Mouse (Mus musculus): ENCODE measurements around the gene Camta1.

The Camta1 gene

DNA sequence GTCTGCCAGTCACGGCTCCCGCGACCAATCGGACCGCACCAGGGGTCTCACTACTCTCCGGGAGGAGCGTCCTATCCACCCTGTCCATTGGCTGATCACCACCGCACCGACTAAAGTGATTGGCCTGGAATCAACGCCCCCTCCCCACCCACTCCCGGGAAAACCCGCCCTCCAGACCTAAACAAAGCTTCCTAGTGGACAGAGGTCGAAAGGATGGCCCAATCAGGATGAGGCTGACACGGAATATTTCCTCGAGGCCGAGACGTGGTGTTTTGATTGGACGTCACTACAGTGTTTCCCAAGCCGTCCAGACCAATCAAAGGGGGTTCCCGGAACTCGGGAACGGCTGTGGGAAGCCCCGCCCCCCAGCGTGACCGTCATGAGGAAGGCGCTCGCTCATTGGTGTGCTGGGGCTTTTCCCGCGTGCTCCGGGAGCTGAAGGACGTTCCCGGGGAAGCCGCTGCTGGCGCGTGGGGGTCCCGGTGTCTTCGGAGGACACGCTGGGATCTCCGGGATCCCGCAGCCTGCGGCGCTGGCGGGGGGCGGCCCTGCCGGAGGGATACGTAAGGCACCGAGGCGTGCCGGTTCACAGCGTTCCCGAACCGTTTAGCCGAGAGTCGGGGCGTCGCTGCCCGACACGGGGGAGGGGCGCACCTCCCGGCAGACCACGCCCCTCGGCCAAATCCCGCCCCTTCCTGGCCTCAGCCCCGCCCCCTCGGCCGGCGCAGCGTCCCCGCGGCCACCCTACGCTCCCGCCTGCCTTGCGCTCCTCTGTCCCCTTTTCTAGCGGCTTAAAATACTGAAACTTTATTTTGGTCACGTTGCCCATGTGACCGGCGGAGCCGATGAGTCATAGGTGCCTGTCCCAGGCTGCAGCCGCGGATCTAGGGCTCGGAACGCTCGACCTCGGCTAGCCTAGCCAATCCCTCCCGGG is at the start of gene Camta1:
Gene Camta1 (minus strand): TSS at position 71 of the 934 bp plus-strand sequence.
- DNase-seq (ENCODE audit: low read depth, low spot score): peak; percentile 100
- Histone ChIP-seq H3K36me3 (ENCODE audit: control insufficient read depth, insufficient read depth, low read length, poor library complexity, severe bottlenecking) (no peaks in the 10 kb centered on the region), H3K27me3 (ENCODE audit: control insufficient read depth, insufficient read depth, low read length, poor library complexity, severe bottlenecking) (no peaks in the 10 kb centered on the region)

DNA sequence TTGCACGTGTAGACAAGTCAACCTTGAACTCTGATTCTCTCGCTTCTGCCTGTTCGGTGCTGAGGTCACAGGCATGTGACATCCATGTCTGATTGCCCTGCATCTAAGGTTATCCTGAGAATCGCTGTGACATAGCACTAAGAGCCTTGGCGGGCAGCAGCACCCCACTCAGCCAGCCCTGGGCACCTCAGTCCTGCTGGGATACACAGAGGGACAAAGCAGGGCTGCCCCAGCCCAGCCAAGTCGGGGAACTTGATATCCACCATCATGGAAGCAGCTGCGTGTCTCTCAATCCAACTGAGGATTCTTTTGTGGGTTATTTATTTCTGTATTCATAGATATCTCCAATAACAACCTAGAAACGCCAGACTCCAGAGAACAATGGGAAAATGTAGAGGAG is 47.1 kb upstream of the Camta1 start:
- Histone ChIP-seq H3K27me3 (ENCODE audit: control insufficient read depth, insufficient read depth, low read length, poor library complexity, severe bottlenecking) (no peaks in the 10 kb centered on the region), H3K36me3 (ENCODE audit: control insufficient read depth, insufficient read depth, low read length, poor library complexity, severe bottlenecking) (no peaks in the 10 kb centered on the region)
- no peak for DNase-seq (ENCODE audit: low read depth, low spot score)

DNA sequence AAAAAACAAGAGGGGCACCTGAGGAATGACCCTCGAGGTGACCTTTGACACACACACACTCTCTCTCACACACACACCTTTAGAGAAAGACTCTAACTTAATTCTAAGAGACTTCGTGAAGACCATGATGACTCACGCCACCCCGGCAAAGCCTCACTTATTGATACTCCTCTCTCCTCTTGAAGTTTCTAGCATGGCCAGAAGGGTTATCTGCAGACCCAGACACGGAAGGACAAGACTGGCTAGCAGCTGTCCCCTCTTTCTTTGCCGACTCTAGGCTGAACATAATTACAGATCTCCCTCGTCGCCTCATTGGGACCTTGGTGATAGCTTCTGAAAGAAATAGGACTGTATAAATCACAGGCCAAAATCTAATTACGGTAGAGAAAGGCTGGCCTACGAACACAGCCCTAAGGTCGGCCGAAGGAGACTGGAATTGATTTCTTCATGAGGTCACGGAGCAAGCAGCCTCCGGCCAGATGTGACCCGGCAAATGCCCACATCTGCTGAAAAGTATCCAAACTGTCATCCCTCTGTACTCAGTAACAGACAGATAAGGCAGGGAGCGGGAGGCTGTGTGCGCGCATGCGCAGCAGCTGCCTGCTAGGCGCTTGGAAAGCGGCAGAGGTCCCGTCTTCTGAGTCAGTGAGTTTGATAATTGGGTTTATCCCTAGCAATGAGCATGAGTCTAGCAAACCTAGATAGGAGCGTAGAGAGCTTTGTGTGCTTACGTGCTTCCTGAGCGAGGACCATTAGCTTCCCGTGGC is 46.1 kb upstream of the Camta1 start:
- no peak for DNase-seq (ENCODE audit: low read depth, low spot score)
- no peaks in the 10 kb centered on the region for H3K27me3 ChIP-seq (ENCODE audit: control insufficient read depth, insufficient read depth, low read length, poor library complexity, severe bottlenecking)
- no peaks in the 10 kb centered on the region for H3K36me3 ChIP-seq (ENCODE audit: control insufficient read depth, insufficient read depth, low read length, poor library complexity, severe bottlenecking)

DNA sequence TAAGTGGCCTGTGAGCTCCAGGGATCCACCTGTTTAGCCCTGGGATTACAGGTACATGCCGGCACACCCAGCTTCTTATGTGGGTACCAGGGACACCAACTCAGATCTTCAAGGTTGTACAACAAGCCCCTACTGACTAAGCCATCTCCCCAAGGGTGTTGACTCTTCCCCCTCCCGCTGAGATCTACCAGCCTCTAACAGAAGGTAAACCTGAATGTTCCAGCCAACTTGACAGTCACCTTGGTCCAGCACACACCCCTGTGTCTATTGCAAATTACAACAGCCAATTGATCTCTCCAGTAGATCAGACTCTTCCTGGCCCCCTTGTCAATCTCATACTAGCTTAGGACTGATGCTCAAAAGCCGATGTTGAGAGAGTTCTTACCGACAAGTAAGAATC is 43.9 kb upstream of the Camta1 start:
- DNase-seq (ENCODE audit: low read depth, low spot score): no peak
- Histone ChIP-seq H3K36me3 (ENCODE audit: control insufficient read depth, insufficient read depth, low read length, poor library complexity, severe bottlenecking) (no peaks in the 10 kb centered on the region), H3K27me3 (ENCODE audit: control insufficient read depth, insufficient read depth, low read length, poor library complexity, severe bottlenecking) (no peaks in the 10 kb centered on the region)

DNA sequence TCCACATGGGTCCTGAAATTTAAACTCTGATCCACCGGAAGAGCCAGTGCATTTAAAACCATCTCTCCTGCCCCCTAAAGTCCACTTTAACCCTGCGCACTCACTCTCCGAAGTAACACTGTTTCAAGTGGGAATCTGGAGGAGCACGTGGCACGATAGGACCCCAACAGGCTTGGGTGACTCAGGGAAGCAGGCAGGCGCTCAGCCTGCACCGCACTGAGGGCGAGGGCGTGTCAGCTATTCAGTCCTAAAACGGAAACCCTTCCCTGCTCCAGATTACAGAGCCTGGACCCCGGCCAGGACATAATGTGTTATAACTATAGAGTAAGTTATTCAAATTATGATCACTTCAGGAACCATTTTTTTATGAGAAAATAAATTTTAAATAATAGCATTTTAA is 42.4 kb upstream of the Camta1 start:
- DNase-seq (ENCODE audit: low read depth, low spot score): no peak
- Histone ChIP-seq H3K27me3 (ENCODE audit: control insufficient read depth, insufficient read depth, low read length, poor library complexity, severe bottlenecking) (no peaks in the 10 kb centered on the region), H3K36me3 (ENCODE audit: control insufficient read depth, insufficient read depth, low read length, poor library complexity, severe bottlenecking) (no peaks in the 10 kb centered on the region)

DNA sequence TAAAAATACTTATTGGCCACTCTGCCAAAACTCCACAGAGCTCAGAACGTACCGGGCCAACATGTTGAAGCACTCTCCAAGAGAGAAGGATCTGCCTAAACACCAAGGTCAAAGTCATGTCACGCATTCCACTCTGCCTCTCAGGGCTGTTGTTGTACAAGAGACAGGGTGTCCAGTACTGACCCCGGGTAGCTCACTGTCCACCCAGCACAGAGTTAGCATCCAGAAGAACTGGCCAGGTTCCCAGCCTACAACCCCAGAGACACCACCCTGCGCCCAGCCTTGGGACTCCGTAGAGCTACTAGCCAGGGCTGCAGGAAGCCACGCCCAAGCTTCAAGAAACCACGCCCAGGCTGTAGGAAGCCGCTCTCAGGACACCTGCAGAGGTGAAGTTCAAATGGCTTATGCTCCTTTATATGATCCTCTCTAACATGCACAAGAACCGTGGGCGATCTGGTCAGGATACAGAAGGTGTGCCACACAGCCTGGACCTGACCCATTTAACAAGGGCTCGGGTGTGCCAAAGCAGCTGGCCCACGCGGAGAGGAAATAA is 41.1 kb upstream of the Camta1 start:
- Histone ChIP-seq H3K36me3 (ENCODE audit: control insufficient read depth, insufficient read depth, low read length, poor library complexity, severe bottlenecking) (no peaks in the 10 kb centered on the region), H3K27me3 (ENCODE audit: control insufficient read depth, insufficient read depth, low read length, poor library complexity, severe bottlenecking) (no peaks in the 10 kb centered on the region)
- no peak for DNase-seq (ENCODE audit: low read depth, low spot score)

DNA sequence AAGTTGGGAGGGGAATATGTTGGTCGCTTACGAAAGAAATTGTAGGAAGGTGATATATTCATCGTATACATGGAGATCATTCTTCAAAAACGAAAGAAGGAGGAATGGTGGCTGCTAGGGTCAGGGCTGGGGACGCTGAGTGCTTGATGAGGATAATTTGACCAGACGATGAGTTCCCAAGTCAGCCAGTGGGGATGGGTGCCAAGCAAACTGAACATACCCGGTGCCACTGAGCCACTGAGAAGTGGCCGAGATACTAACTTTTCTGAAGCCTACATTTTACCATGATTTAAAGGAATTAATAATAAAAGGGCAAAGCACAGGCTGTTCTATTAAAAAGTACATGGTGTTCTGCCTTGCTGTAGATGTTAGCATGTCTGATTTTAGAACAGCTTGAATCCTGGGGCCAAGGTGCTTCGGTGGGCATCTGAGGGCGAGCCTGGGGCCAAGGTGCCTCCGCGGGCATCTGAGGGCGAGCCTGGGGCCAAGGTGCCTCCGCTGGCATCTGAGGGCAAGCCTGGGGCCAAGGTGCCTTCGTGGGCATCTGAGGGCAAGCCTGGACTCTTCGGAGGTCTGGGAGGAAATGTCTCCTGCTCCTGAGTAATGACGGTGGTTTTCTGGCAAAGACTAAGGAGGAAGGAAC is 40.5 kb upstream of the Camta1 start:
- H3K27me3 ChIP-seq (ENCODE audit: control insufficient read depth, insufficient read depth, low read length, poor library complexity, severe bottlenecking): no peaks in the 10 kb centered on the region
- no peaks in the 10 kb centered on the region for H3K36me3 ChIP-seq (ENCODE audit: control insufficient read depth, insufficient read depth, low read length, poor library complexity, severe bottlenecking)
- DNase-seq (ENCODE audit: low read depth, low spot score): no peak

DNA sequence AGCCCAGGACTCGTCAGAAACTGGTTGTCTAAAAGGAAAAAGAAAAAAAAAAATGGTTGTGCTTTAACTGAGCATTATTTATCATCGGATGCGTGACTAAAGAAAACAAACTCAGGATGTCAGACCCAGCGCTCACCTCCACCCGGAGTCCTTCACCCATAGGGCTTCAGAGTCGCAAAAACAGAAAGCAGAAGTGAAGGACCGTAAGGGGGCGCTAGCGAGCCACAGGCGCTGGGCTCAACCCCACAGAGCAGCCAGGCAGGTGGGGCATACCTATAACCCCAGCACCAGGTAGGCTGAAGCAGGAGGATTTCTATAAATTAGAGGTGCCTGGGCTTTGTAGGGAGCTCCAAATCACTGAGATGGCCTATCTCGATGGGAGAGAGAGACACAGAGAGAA is 39.7 kb upstream of the Camta1 start:
- peak; percentile 15 for DNase-seq (ENCODE audit: low read depth, low spot score)
- Histone ChIP-seq H3K36me3 (ENCODE audit: control insufficient read depth, insufficient read depth, low read length, poor library complexity, severe bottlenecking) (no peaks in the 10 kb centered on the region), H3K27me3 (ENCODE audit: control insufficient read depth, insufficient read depth, low read length, poor library complexity, severe bottlenecking) (no peaks in the 10 kb centered on the region)

DNA sequence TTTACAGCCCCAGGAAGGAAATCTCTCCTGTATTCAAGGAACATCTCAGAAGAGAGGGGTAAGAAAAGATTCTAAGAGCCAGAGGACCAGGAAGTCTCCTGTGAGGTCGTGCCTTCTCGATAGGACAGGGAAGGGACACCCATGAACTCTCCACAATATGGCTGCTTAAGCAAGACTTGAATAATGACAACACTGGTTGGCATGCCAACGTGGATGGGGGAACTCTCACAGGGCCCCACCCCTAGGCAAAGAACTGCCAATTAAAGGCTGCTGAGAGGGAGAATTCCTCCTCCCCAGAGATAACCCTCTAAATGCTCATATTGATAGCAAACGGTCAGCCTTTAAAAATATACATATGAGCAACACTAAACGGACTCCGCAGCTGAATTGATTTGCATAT is 39.1 kb upstream of the Camta1 start:
- DNase-seq (ENCODE audit: low read depth, low spot score): no peak
- no peaks in the 10 kb centered on the region for H3K27me3 ChIP-seq (ENCODE audit: control insufficient read depth, insufficient read depth, low read length, poor library complexity, severe bottlenecking)
- no peaks in the 10 kb centered on the region for H3K36me3 ChIP-seq (ENCODE audit: control insufficient read depth, insufficient read depth, low read length, poor library complexity, severe bottlenecking)

DNA sequence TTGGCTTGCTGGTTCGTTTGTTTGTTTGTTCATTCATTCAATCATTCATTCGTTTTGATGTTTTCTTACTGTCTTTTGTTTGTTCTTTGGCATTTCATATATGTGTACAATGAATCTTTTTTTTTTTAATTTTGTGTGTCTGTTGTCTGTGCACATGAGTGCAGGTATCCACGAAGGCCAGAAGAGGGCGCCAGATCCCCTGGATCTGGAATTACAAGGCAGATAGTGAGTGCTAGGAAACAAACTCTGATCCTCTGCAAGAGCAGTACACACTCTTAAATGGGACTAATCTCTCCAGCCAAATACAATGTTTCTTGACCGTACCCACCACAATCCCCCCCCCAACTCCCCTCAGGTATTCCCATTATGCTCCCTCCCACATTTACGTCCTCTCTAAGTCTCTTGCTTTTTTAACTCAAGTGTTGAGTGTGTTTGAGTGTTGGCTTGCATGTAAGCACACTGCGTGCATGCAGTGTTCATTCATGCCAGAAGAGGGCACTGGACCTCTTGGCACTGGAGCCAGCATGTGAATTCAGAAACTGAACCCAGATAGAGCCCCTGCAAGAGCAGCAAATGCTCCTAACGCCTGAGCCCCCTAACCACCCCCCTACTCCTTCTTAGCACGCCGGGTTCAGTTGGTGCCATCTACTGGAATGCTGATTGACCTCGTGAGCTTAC is 38.2 kb upstream of the Camta1 start:
- DNase-seq (ENCODE audit: low read depth, low spot score): peak; percentile 27
- Histone ChIP-seq H3K27me3 (ENCODE audit: control insufficient read depth, insufficient read depth, low read length, poor library complexity, severe bottlenecking) (no peaks in the 10 kb centered on the region), H3K36me3 (ENCODE audit: control insufficient read depth, insufficient read depth, low read length, poor library complexity, severe bottlenecking) (no peaks in the 10 kb centered on the region)

DNA sequence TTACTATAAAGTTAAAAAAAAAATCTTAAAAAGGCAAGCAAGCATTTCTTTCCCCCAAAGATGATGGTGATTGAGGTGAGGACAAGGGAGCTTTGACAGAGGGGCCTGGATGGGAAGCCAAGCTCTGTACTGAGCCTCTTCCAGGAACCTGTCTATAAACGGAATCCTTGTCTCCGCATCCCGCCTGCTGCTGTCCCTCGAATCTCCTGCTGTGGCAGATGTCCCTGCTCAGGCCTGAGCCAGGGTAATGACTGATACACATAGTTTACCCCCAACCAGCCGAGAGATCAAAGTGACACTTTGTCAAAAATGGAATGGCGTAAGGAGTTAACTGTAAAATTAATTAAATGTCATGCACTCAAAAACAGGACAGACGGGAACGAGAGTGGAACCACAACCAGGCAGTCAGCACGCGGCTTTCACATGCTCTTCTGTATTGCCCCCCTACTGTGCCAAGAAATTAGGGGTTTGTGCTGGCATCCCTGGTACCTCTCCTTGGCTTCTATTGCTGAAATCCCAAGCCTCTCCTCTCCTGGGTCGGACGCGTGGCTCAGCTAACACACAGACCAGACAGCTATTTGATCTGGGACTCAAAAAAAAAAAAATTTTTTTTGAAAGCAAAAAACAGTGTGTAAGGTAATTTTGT is 37.0 kb upstream of the Camta1 start:
- DNase-seq (ENCODE audit: low read depth, low spot score): no peak
- no peaks in the 10 kb centered on the region for H3K27me3 ChIP-seq (ENCODE audit: control insufficient read depth, insufficient read depth, low read length, poor library complexity, severe bottlenecking)
- no peaks in the 10 kb centered on the region for H3K36me3 ChIP-seq (ENCODE audit: control insufficient read depth, insufficient read depth, low read length, poor library complexity, severe bottlenecking)

DNA sequence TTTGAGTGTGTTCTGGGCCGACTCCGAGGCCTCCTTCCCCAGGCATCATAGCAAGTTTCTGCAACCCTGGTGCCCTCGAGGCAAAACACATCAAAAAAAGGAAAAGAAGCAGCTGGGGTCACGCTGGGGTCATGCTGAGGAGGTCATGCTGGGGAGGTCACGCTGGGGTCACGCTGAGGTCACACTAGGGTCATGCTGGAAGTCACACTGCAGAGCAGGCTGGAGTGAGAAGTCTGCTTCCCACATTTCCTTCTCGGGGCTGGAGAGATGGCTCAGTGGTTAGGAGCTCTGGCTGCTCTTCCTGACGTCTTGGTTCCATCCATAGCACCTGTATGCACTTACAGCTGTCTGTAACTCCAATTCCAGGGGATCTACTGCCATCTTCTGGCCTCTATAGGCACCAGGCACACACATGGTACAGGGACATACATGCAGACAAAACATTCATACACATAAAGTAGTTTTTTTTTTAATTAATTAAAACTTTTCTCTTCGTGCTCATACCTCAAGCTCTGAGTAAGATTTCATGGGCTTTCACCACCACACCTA is 35.5 kb upstream of the Camta1 start:
- no peaks in the 10 kb centered on the region for H3K36me3 ChIP-seq (ENCODE audit: control insufficient read depth, insufficient read depth, low read length, poor library complexity, severe bottlenecking)
- H3K27me3 ChIP-seq (ENCODE audit: control insufficient read depth, insufficient read depth, low read length, poor library complexity, severe bottlenecking): no peaks in the 10 kb centered on the region
- DNase-seq (ENCODE audit: low read depth, low spot score): peak; percentile 13

DNA sequence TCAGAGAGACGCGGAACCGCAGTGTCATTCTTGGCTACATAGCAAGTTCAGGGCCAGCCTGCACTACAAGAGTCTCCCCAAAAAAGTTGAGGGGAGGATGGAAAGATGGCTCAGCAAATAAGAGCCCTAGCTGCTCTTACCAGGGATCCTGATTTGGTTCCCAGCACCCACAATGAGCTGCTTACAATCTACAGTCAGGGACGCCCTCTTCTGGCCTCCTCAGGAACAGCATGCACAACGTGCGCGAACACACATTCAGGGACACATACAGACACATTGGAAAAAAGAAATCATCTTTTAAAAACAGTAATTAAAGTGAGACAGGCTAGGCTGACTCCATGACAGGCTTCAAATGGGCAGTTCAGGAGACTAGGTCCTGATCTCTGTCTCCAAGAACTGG is 33.9 kb upstream of the Camta1 start:
- DNase-seq (ENCODE audit: low read depth, low spot score): no peak
- H3K36me3 ChIP-seq (ENCODE audit: control insufficient read depth, insufficient read depth, low read length, poor library complexity, severe bottlenecking): no peaks in the 10 kb centered on the region
- no peaks in the 10 kb centered on the region for H3K27me3 ChIP-seq (ENCODE audit: control insufficient read depth, insufficient read depth, low read length, poor library complexity, severe bottlenecking)

DNA sequence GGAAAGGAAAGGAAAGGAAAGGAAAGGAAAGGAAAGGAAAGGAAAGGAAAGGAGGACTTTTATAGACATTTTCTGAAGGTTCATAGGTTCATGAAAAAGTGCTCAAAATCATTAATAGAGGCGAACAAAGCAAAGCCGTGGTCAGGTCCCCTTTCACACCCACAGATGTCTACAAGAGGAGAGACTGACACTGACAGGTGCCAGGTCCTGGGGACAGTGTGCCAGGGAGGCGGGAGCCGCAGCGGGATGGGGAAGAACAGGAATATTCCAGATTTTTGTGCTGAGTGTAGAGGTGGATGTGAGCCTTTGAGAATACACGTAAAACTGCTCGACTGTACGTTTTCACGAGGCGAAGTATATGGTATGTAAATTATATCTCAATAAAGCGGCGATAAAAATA is 33.2 kb upstream of the Camta1 start:
- no peak for DNase-seq (ENCODE audit: low read depth, low spot score)

More for the DNA sequence above, 33.2 kb upstream of the Camta1 start:
- Histone ChIP-seq H3K36me3 (ENCODE audit: control insufficient read depth, insufficient read depth, low read length, poor library complexity, severe bottlenecking) (no peaks in the 10 kb centered on the region), H3K27me3 (ENCODE audit: control insufficient read depth, insufficient read depth, low read length, poor library complexity, severe bottlenecking) (no peaks in the 10 kb centered on the region)
